Mouse (Mus musculus) kidney, postnatal 25 days (tissue): ENCODE results near the gene Plppr1.
A peak's percentile ranks its signal among the peaks of the same experiment; 100 is the strongest.
"Not testable (repeated sequence)": the region's sequence is repeated elsewhere in the genome, so short reads cannot be mapped to it uniquely, and the experiment has no call there.

Experiments
- DNase-seq, 2 experiments: peaks; one replicate each; pipeline ENCODE4 v3.0.0; 2021; ENCODE audit warnings: mixed read lengths in 2 of 2

Gene Plppr1

DNA sequence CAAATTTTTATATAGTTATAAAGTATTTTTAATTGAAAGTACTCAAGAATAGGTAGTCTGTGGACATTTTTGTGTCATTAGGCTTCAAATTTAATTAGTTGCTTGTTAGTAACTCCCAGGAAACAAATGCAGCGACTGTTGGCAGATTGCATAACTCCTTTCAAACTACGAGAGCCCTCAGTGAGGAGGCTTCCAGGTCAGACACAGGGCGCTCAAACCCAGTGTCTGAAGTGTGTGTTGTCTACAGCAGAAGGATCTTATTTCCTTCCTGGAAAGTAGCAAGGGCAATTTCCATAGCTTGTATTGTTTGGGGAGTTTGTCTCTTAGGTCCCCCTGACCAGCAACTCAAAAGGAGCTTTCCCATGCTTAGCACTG, 173.9 kb downstream of the Plppr1 start:
- DNase-seq = no peak

DNA sequence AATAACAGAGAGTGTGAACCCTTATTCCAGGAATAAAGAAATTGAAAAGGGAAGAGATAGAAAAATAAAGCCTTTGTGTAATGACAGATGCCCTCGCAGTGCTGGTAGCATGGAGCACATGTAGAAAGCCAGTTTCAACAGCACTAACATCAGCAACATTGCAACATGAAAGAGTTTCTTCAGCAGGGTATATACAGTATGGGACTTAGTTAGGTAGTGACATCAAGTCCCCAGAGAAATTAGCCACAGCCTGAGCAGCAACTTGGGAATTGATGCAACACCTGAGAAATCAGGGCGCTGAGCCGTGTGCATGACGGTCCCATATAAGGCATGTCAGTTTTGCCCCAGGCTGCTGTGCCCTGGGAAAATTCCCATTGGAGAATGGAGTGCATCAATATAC, 179.0 kb downstream of the Plppr1 start:
- DNase-seq = no peak

DNA sequence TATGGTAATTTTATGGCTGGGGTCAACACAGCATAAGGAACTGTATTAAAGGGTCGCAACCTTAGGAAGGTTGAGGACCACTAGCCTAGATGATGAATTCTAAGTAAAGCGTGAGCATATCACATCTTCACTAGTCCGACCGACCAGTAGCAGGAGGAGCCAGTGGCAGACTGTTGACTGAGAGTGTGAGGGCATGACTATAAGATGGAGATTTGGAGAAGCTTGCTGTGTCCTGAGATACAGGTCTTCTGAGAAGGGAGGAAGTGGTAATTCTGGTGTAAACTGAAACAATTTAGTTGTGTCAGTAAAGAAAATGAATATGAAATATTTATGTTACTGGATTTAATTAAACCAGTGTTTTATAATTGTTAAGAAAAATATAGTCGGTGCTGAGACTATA, 180.4 kb downstream of the Plppr1 start:
- no peak for DNase-seq

DNA sequence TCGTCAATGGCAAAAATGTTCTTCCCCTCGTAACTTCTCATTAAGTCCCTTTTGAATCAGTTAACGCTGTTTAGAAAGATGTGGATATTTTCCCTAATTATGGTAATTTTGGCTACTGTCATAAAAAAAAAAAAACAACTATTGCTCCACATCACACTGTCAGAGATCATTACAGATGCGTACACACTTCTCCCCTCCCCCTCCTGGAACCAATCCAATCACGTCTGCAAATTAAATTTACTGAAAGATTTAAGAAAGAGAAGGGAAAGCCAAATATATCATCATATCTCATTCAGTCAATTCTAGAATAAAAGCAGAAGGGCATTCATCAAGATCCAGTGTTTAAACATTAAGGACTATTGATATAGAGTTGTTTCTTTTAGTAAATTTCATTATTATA, 185.7 kb downstream of the Plppr1 start:
- DNase-seq = no peak

DNA sequence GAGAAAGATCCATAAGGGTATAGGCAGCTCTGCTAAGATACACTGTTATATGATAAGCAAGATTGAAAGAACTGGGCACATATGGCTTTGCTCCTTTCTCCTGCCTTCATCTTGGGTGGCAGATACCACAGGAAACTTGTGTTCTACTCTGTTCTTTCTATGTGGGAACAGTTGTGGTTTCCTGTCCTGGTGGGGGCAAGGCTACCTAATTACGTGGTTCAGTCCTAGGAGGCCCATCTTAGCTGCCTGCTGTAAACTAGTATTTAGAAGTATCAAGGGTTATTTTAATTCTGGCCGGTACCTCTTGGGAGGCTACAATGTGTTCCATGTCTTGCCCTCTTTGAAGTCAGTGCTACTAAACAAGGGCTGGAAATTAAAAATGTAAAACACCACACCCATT, 186.2 kb downstream of the Plppr1 start:
- DNase-seq = no peak

DNA sequence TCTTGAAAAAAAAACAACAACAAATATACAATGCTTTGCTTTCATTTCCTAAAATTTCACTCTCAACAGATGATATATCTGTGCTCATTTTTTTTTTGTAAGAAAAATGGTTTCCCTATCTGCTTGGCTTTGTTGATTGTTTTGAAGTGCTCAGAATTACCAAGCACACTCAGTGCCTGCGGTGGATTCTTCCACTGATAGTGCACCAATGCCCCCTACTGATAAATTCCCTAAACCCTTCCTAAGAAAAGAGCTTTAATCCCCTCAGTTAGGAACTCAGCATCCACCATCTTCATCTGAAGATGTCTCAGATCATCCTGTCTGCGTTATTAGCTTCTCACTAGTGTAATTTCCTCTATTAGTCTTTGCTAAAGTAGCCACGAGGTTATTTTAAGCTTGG, 192.2 kb downstream of the Plppr1 start:
- peak in 1 of 2 experiments; percentile 16 for DNase-seq

DNA sequence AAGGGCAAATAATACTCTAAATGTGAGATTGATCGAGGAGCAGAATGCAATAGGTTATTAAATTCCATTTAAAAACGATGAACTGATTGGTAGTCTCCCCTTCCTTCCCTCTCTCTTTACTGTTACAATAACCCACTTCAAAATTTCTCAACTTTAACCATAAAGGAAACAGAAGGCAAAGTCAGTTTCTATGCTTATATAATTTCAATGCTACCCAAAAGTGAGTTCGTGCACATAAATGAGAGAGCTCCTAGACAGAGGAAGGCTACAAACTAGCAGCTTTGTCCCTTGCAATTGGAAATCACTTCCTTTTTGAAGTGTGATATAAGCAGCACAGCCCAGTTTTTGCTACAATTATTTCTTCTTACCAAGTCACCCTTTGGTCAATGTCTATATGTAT, 193.1 kb downstream of the Plppr1 start:
- DNase-seq = no peak

DNA sequence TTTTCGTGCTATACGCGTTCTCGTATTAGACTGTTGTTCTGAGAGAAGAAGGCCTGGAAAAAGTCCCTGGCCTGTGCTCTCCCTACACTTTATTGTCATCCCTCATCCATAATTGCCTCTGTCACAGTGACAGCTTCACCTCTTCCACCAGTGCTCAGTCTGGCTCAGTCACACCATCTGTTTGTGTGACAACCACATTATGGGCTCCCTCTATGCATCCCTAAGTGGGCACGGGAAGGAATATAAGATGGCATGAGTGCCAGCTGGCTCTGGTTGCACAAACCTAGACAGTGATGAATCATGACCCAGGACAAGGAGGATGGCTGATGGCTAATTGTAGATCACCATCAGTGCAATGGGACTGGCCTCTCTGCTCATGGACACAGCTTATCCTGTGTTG, 219.4 kb downstream of the Plppr1 start:
- DNase-seq = no peak

DNA sequence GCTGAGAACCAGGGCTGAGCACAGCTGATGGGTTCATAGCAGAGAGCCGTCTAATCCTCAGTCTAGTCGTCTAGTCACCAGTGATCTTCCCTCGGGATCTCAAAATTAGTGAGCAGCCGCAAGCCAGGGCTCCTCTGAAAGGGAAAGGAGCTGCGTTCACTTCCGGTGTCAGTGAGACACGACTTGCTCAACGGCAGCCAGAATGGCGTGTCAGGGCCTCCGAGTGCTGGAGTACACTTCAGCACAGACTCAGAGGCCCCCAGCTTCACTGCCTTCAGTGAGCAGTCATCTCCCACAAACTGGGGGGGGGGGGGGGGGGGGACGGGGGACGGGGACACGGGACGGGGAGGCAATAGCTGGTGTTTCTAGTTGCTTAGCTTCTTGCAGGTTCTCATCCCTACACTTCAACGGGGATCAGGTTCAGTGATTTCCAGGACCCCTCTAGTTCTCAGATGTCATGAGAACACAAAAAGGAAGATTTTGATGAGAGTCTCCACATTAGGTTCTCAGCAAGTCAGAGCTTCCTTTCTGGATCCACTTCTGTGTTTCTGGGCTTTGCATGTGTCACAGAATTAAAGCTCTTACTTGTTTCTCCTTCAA, 225.7 kb downstream of the Plppr1 start:
- DNase-seq = peak in 1 of 2 experiments; percentile 41

DNA sequence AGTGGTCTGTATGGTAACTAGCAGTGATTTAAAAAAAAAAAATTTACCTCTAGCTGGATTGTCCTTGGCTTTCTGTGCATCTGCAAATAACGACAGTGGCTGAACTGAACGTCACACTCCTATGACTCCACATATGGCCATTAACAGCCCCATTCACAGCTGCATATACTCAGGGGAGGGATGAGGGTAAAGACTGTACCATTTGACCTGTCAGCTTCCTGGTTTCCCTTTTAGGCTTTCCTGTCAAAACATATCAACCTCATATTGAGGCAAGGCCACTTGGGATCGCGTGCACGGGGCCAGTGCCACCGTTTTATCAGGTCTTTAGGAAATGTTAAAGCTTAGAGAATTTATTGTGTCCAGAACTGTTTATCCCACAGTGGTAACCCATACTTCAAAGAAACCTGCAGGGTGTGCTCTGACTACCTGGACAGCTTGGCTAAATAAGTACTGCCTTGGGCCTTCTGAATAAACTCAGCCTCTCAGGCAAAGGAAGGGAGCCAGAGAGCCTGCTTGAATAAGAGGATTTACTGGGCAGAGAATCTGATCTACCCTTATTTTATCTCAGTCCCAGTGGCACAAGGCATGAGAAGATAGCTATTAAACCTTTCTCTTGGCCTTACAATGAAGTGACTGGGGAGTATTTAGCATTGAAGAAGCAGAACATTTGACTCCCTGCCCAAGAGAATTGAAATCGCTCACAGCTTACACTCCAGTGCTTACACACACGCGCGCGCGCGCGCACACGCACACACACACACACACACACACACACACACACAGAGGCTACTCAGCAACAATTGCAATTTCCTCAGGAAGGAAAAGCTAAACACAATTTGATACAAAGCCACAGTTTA, 226.5 kb downstream of the Plppr1 start:
- no peak for DNase-seq

DNA sequence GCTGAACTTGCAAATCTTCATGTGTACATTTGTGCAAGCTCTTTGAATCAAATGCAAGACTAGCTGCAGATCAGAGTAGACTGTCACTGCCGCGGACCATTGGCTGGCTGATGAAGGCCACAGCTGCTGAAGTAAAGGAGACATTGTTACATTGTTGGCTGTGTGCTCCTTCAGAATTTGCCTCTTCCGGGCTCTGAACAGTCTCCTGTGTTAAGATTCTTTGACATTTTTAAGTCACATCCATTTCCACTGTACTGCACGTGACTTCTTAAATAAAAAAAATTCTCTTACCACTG, 227.1 kb downstream of the Plppr1 start:
- DNase-seq = no peak

DNA sequence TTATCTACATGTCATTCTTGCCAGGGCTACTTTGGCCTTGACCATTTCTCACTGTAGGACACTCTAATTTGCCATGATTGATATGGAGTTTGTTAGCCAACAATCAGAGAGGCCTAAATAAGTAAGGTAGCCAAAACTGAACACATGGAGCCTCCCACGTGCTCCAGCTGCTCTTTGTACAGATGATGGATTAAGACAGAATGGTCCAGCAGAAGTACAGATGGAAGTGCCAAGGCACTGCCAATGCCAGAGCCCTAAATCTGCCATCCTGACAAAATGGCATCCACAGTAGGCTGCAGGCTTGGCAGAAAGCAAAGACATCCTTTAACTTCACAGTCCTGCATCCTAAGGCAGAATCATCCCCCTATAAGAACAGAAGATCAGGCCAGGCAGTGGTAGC, 237.4 kb downstream of the Plppr1 start:
- DNase-seq = no peak

DNA sequence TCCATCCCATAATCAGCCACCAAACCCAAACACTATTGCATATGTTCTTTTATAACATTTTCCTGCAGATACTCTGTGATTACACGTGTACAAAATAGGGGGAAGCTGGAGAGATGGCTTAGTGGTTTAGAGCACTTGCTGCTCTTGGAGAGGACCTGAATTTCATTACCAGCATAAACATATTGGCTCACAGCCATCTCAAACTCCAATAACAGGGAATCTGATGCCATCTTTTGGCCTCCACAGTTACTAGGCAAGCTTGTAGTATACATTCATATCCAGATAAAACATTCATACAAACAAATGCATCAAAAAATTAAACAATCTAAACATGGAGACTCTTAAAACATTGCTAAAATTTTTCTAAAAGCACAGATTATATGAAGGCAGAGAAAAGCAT, 240.5 kb downstream of the Plppr1 start:
- no peak for DNase-seq

DNA sequence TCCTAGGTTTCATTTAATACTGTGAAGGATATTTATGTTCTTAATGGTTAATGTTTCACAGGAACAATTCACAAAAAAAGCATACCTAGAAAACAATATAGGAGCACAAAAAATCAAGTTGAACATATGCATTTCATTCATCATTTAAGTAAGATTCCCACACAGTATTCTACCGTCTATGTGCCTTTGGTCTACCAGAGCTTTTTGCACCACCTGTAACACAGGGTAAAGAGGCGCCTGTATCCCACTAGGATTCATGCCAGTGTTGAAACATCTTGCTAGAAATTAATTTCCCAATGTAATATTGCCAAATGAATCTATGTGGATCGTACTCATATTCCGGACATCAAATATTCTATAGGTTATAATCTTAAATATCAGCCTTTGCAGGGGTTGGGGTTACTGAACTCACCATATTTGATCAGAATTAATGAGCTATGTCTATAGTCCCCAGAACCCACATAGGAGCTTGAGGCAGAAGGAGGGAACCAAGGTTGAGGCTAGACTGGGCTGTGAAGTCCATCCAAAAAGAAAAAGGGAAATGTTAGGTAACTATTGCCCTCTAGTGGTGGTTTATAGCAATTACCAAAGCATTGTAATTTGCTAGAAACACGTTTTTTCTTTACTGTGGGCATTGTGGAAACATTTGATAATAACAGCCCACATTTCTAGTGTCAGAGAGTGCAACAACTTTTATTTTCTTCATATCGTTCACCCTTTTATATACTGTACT, 263.0 kb downstream of the Plppr1 start:
- DNase-seq = no peak

DNA sequence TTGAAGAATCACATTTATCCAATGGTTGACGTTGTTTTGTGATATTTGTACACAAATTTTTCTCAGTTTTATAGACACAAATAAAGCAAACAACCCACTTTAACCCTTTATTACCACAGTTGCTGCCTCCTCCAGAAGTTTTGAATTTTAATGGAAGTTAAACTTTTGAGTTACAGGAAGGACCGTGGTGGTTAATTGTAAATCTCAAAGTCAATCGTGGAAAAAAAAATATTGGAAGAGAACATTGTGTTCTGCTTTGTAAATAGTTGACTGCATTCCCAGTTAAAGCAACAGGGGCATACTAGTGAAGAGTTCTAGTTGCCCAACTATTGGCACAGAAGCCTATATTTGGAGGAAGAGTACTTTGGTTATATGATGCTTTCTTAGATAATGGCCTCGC, 278.9 kb downstream of the Plppr1 start:
- DNase-seq = not testable (repeated sequence)

DNA sequence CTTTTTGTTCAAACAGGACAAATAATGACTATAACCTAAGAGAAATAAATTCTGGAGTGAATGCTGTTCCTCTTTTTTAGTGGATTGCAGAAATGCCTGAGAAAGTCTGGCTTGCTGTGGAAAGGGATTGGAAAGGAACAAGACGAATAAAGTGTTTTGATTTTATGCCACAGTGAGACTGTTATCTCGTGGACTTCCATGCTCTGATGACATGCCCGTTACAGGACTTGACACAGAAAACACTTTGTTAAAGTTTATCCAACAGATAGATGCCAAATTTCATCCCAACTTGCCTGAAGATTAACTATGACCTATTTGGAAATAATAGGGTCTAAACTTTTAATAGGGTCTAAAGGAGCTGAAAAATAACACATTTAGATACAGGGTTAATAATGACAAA, 281.0 kb downstream of the Plppr1 start:
- peak; percentile 5 to 26 for DNase-seq

DNA sequence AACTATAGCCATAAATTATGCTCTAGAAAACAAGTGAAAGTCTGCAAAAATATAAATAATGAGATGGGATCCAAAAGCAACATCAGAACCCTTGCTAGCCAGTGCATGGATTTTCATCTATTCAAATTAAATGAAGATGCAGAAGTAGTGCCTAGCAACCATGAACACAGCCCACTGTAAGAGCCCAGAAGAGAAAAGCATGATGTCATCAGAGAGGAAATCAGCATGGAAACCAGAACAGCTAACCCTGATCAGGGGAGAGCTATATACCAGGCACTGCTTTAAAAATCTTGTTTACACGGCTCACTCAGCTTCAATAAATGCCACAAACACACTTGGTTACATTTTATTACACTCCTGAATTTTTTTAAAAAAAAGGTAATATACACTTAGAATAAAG, 288.9 kb downstream of the Plppr1 start:
- DNase-seq = not testable (repeated sequence)

DNA sequence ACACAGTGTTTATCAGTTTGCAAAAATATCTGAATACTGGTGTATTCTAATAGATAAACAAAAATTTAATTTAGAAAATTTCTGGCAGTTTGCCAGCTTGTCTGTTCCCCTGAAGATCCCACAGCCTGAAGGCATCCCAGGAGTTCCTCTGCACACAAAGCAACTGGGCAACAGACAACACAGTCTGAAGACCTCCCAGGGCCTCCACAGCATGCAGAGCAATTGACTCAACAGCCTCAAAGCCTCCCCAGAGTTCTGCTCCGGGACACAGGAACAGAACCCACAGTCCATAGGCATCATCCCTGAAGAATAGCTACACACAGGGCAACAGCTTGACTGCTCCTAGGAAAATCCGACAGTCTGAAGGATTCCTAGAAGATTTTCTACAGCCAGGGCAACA, 289.6 kb downstream of the Plppr1 start:
- no peak for DNase-seq

DNA sequence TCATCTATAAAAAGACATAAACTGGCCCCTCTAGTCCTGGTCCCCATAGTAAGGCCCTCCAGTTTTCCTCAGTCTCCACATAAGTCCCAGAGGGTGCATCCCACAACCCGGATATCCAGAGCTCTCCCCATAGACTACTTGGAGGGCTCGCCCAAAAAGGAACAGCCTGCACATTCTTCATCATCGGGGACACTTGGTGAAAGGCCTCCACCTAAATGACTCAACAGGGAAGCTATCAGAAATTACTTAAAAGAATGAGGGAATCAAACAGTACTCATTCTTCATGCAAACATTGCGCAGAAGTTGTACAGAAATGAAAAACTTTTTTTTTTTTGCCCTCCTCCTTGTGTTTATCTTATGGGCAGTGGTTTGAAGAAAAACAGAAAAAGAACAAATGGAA, 291.4 kb downstream of the Plppr1 start:
- DNase-seq = no peak

DNA sequence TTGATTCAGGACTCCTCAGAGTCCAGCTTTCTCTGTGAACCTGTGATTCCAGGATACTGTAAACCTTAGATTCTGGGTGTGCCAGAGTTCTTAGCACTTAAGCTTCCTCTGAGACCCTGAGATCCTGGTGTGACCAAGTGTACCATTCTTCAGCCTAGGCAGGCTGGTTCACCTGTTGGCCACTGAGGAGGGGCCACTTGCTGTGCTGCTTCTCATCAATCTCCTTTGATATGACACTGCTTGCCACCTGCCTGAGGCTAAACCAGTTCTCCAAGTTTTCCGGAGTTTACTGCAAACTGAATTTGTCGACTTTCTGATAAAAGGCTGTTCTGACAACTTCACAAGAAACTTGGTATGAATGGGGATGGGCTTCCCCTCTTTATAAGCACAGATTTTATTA, 298.0 kb downstream of the Plppr1 start:
- DNase-seq = no peak

DNA sequence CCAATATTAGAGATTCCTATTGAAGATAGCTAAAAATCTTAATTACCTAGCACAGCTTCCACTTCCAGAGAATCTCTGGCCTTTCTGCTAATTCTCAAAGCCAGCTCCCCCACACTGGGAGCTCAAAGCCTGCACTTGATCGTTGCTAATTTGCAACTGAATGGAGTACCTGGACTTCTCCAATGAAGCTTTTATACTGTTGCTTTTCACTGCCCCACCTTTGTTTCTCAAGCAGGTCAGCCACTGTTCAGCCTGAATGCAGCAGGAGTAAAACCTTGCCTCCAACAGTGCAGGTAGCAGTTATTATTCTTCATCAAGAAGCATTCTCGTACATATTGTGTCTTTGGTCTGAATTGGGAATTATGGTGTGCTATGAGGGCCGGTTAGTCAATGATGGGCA, 309.0 kb downstream of the Plppr1 start:
- DNase-seq = not testable (repeated sequence)

DNA sequence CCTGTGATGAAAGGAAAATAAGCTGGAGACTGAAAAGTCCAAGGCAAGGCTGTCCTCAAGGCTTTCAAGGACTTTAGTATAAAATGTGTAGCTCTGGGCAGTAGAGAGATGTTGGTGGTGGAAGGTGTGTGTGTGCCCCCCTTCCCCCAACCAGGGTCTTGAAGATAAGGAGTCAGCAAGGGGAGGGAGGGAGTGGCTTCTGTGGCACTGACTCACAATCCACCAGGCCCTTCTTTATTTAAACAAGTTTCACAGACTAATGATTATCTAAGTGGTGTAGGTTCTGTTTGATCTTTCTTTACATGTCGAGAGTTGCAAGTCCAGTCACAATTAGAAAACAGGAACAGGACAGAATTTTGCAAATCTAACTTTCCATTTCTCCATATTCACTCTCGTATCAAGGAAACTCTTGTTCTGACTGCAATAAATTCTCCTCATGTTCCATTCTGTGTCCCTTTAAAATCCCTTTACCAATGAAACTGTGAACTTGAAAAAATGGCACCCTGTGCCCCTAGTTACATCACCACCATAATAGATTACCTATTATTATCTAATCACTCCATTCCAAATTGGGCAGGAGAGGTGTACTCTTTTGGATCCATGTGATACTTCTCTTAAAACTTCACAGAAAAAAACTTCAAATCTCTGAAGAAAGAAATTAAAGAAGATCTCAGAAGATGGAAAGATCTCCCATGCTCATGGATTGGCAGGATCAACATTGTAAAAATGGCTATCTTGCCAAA, 324.7 kb downstream of the Plppr1 start:
- not testable (repeated sequence) for DNase-seq

DNA sequence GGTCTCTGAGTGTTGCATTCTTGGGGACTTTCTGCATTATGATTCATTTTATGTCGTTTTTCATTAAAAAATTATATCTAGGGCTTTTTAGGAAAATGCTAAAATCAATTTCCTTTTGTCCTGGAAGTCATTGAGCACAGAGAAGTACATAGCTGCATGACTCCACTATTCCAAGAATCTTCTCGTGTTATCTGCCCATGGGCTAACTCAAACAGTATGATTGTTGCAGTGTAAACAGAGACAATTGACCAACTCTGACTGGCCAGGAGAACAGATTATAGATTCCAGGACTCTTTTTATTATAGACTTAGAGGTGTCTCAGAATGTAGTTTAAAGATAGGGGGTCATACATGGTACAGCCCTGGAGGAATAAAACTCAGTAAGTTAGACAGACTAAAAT, 327.8 kb downstream of the Plppr1 start:
- DNase-seq = no peak
